Mouse (Mus musculus) heart, embryonic 14.5 days (tissue): ENCODE measurements around the gene Aebp1. TPM values are rescaled to one million over a fixed set of nuclear protein-coding genes. Genes with fewer than 3 reads are reported as not detected.
"Not testable (repeated sequence)": the region's sequence is repeated elsewhere in the genome, so short reads cannot be mapped to it uniquely, and the experiment has no call there.

Source experiments
- ATAC-seq: fragments of 200-750 bp; cut with Nextera tagmentation; 2 replicates; pipeline ENCODE4 v1.8.0; 2017; ENCODE audit warnings: low read depth, moderate TSS enrichment; ENCODE audit not compliant: insufficient number of reproducible peaks, insufficient read depth, low FRiP score
- H3K27ac ChIP-seq, 2 experiments: fragments of 200-500 bp in 1 of 2; fragments of 300-500 bp in 1 of 2; sonication (generic) in 1 of 2; replicated peaks in 1 of 2; 2 replicates each; pipeline ENCODE4 v1.5.1; 2012 to 2014; ENCODE audit warnings: low read depth in 2 of 2, low read length in 2 of 2, control low read depth in 1 of 2, mild to moderate bottlenecking in 1 of 2, mixed read lengths in 1 of 2; ENCODE audit not compliant: control insufficient read depth in 1 of 2, insufficient read depth in 1 of 2
- H3K27me3 ChIP-seq: fragments of 300-500 bp; sonication (generic); 2 replicates; pipeline ENCODE4 v1.6.1; 2014; ENCODE audit warnings: mild to moderate bottlenecking, low read length, control low read depth; ENCODE audit not compliant: control insufficient read depth, insufficient read depth
- H3K36me3 ChIP-seq: fragments of 300-500 bp; sonication (generic); 2 replicates; pipeline ENCODE4 v1.6.1; 2014; ENCODE audit warnings: mild to moderate bottlenecking, control low read depth, low read length, mixed read lengths; ENCODE audit not compliant: control insufficient read depth, insufficient read depth
- H3K4me1 ChIP-seq, 2 experiments: fragments of 200-500 bp in 1 of 2; fragments of 300-500 bp in 1 of 2; sonication (generic) in 1 of 2; 2 replicates each; pipeline ENCODE4 v1.6.1; 2012 to 2014; ENCODE audit warnings: low read length in 2 of 2, control low read depth in 1 of 2, mixed read lengths in 1 of 2; ENCODE audit not compliant: control insufficient read depth in 2 of 2, insufficient read depth in 2 of 2
- H3K4me2 ChIP-seq: fragments of 300-500 bp; sonication (generic); 2 replicates; pipeline ENCODE4 v1.6.1; 2014; ENCODE audit warnings: mild to moderate bottlenecking, low read length
- H3K4me3 ChIP-seq, 2 experiments: fragments of 200-500 bp in 1 of 2; fragments of 300-500 bp in 1 of 2; sonication (generic) in 1 of 2; 2 replicates each; pipeline ENCODE4 v1.5.1; 2012 to 2014; ENCODE audit warnings: low read length in 2 of 2, mild to moderate bottlenecking in 2 of 2, control low read depth in 1 of 2, low read depth in 1 of 2, moderate library complexity in 1 of 2; ENCODE audit not compliant: control insufficient read depth in 1 of 2, insufficient read depth in 1 of 2
- H3K9ac ChIP-seq: fragments of 300-500 bp; sonication (generic); 2 replicates; pipeline ENCODE4 v1.6.1; 2014; ENCODE audit warnings: mild to moderate bottlenecking, low read length
- H3K9me3 ChIP-seq: fragments of 300-500 bp; sonication (generic); 2 replicates; pipeline ENCODE4 v1.6.1; 2016; ENCODE audit warnings: low read length, control low read depth; ENCODE audit not compliant: control insufficient read depth
- WGBS: fragments of 180-500 bp; shearing (Covaris S2); extraction: QIAGEN DNeasy Blood & Tissue Kit; methylation state at CpG from one replicate; pipeline ENCODE4 v1.1.7; 2014; 5-methylcytosine and 5-hydroxymethylcytosine counted together
- polyA plus RNA-seq: library from polyadenylated mRNA; unstranded; fragments of >200 nt; fragmentation: Nextera tagmentation; extraction: Ambion mirVana; gene quantifications from 2 replicates; pipeline ENCODE4 v1.2.1, GENCODE M21; 2014

The Aebp1 gene
- polyA plus RNA-seq, 1 experiment from 2014 or later = 32.8 TPM

DNA sequence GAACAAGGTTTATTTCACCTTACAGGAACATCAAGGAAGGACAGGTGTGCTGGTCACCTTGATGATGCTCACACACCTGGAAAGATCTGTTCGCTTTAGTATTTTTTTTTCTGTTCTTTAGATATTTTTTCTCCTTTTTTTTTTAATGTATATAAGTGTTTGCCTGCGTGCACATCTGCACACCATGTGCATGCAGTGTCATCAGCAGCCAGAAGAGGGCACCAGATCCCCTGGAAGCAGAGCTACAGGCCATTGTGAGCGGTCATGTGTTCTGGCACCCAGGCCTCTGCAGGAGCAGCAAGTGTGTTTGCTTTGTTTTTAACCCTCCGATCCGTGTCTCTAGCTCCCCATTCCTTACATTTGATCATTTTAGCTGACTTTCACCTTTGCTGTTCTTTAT lies 18.2 kb downstream of the Aebp1 start:
- H3K9me3 ChIP-seq = no peaks in the 10 kb centered on the region
- WGBS = 56% methylated on average over 5 of the region's 5 CpGs
- H3K9ac ChIP-seq = no peak overlapping the region
- H3K27ac ChIP-seq = no peak overlapping the region
- ATAC-seq = no peak
- H3K36me3 ChIP-seq = peaks cover 18% of the 10 kb centered on the region
- H3K4me3 ChIP-seq = no peak overlapping the region
- H3K4me2 ChIP-seq = no peak overlapping the region
- H3K27me3 ChIP-seq = no peaks in the 10 kb centered on the region
- H3K4me1 ChIP-seq = peaks cover 6 to 16% of the 10 kb centered on the region in 2 experiments; a peak in 3 of 4 replicates

DNA sequence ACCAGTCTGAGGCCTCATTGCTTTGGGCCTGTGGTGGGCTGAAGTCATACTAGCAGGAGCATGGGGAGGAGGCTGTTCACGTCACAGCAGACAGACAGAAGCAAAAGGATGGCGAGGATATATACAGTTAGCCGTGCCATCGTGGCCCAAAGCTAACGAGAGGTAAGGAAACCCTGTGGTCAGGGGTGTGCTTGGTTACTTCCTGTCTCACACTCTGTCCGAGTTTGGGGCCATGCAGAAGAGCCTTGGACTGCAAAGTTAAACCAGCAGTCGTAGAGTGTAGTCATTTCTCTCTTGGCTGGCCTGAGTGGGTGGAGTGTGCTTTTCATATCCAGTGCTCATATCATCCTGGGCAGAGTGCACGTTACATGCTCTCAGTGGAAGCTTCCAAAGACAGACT lies 20.8 kb downstream of the Aebp1 start:
- Histone ChIP-seq H3K4me3 (no peak overlapping the region), H3K9ac (no peak overlapping the region), H3K4me1 (peaks cover 16 to 20% of the 10 kb centered on the region in 2 experiments), H3K27ac (no peak overlapping the region), H3K36me3 (no peaks in the 10 kb centered on the region), H3K9me3 (no peaks in the 10 kb centered on the region), H3K4me2 (no peak overlapping the region), H3K27me3 (no peaks in the 10 kb centered on the region)
- WGBS = 52% methylated on average over 8 of the region's 8 CpGs
- ATAC-seq = no peak

DNA sequence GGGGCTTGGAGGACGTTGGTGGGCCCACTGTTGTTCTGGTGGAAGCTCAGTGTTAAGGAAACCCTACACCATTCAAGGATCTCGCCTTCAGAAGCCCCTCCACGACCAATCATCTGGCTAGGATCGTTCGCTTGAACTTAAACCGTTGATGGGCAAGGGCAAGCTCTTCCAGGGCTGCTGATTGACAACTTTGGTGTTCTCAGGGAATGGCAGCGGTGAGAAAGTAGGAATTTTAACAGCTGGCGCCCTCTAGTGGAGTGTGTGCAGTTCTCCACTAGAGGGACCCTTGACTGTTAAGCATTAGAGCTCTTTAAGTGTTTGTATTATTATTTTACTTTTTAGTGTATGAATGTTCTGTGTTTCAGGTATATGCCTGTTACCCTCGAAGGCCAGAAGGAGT lies 24.4 kb downstream of the Aebp1 start:
- peak overlapping the region; percentile 61 to 68; a peak in 3 of 4 replicates for H3K27ac ChIP-seq
- ATAC-seq = no peak
- H3K4me1 ChIP-seq = peaks cover 39 to 48% of the 10 kb centered on the region in 2 experiments
- H3K4me2 ChIP-seq = no peak overlapping the region
- H3K4me3 ChIP-seq = no peak overlapping the region
- H3K9ac ChIP-seq = no peak overlapping the region
- H3K36me3 ChIP-seq = no peaks in the 10 kb centered on the region
- no peaks in the 10 kb centered on the region for H3K9me3 ChIP-seq
- 13% methylated on average over 9 of the region's 9 CpGs for WGBS
- no peaks in the 10 kb centered on the region for H3K27me3 ChIP-seq

DNA sequence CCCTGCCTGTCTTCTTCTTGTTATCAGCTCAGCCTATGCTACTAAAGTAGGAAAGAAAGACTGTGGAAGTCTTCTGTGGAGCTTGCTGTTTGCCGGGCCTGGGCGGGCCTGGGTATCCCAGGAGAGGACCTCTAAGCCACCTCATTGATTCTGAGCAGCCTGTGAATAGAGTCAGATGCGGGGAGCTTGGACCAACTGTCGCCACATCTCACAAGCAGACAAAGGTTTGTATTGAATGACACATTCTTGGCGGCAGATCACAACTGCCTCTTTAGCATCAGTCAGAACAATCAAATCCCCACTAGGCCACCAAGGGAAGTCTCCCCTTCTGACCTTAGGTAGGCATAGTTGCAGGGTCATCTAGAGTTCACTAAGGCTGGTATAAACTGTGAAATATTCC lies 25.5 kb downstream of the Aebp1 start:
- Histone ChIP-seq H3K27me3 (no peaks in the 10 kb centered on the region), H3K4me3 (no peak overlapping the region), H3K36me3 (no peaks in the 10 kb centered on the region), H3K9ac (no peak overlapping the region), H3K4me1 (peaks cover 47 to 59% of the 10 kb centered on the region in 2 experiments), H3K27ac (peak overlapping the region; percentile 21 to 68), H3K4me2 (no peak overlapping the region), H3K9me3 (no peaks in the 10 kb centered on the region)
- 35% methylated on average over 5 of the region's 5 CpGs for WGBS
- ATAC-seq = no peak

DNA sequence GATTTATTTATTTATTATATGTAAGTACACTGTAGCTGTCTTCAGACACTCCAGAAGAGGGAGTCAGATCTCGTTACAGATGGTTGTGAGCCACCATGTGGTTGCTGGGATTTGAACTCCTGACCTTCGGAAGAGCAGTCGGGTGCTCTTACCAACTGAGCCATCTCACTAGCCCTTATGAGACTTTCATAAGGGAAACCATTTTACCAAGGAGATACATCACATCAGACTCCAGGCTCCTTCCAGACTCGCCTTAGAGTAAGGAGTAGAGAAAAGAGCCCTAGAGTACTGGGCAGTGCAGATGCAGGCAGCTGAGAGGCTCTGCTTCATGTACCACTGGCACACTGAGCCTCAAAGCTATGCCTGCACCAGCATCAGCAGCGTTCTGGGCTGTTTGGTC lies 26.8 kb downstream of the Aebp1 start:
- ATAC-seq, H3K27me3 ChIP-seq, H3K4me2 ChIP-seq, H3K4me3 ChIP-seq, H3K36me3 ChIP-seq, H3K9ac ChIP-seq, H3K9me3 ChIP-seq: not testable (repeated sequence)
- H3K27ac ChIP-seq = peak overlapping the region; percentile 68 to 78
- 45% methylated on average over 5 of the region's 5 CpGs for WGBS
- H3K4me1 ChIP-seq = peaks cover 52 to 72% of the 10 kb centered on the region in 2 experiments

GRCm38 (mm10) chr11:5892151-5892591 lies 30.4 kb downstream of the Aebp1 start:
- Histone ChIP-seq H3K27ac (peak overlapping the region; percentile 77 to 86), H3K4me1 (peaks cover 60 to 75% of the 10 kb centered on the region in 2 experiments), H3K27me3 (no peaks in the 10 kb centered on the region), H3K36me3 (0 out of 2 replicates have a peak, but pooled peaks cover 4% of the 10 kb centered on the region), H3K9ac (peak overlapping the region; percentile 3; the same call in 1 of the 2 replicates), H3K9me3 (no peaks in the 10 kb centered on the region), H3K4me2 (0 out of 2 replicates have a peak overlapping the region, but pooled peaks have one; percentile 4), H3K4me3 (no peak overlapping the region)
- 14% methylated on average over 8 of the region's 8 CpGs for WGBS
- 0 out of 2 replicates have a peak, but pooled peaks have one; percentile 27 for ATAC-seq

DNA sequence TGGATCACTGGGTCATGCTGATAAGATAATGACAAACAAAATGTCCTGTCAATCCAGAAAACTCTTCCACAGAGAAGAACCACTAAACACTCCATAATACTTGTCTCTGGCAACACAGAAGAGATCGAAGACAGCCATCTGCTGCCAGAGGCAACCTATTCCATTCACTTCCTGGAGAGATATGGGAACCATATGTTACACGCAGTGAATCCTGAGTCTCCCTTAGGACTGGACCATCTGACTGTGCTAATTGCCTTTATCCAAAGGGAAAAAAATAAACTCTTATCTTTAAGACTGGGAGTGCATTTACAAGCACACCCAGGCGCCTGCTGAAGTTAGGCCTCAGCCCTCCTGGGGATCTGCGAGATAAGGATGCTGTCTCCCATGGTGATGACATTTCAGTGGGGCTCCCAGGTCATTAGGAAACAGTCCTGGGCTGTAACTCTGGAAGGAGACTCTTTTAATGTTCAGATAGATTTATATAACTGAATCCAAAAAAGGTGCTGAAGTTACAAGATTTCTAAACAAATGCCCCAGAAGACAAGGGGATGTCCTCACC lies 31.1 kb downstream of the Aebp1 start:
- no peak for ATAC-seq
- no peaks in the 10 kb centered on the region for H3K9me3 ChIP-seq
- no peaks in the 10 kb centered on the region for H3K27me3 ChIP-seq
- H3K4me3 ChIP-seq = no peak overlapping the region
- H3K4me1 ChIP-seq = peaks cover 64 to 75% of the 10 kb centered on the region in 2 experiments
- WGBS = 8% methylated on average over 4 of the region's 4 CpGs
- H3K27ac ChIP-seq = peak overlapping the region; percentile 77 to 86
- no peak overlapping the region for H3K9ac ChIP-seq
- H3K4me2 ChIP-seq = peak overlapping the region; percentile 9; the same call in 1 of the 2 replicates
- H3K36me3 ChIP-seq = 0 out of 2 replicates have a peak, but pooled peaks cover 4% of the 10 kb centered on the region

GRCm38 (mm10) chr11:5893807-5894206 lies 32.1 kb downstream of the Aebp1 start:
- 40% methylated on average over 6 of the region's 6 CpGs for WGBS
- Histone ChIP-seq H3K27me3 (no peaks in the 10 kb centered on the region), H3K9ac (no peak overlapping the region), H3K4me3 (no peak overlapping the region), H3K4me2 (no peak overlapping the region), H3K4me1 (peaks cover 65 to 77% of the 10 kb centered on the region in 2 experiments), H3K27ac (peak overlapping the region; percentile 55 to 77), H3K36me3 (0 out of 2 replicates have a peak, but pooled peaks cover 4% of the 10 kb centered on the region), H3K9me3 (no peaks in the 10 kb centered on the region)
- ATAC-seq = no peak
